Mouse (Mus musculus): ENCODE data around the gene Ripk3.

Ripk3 gene

DNA sequence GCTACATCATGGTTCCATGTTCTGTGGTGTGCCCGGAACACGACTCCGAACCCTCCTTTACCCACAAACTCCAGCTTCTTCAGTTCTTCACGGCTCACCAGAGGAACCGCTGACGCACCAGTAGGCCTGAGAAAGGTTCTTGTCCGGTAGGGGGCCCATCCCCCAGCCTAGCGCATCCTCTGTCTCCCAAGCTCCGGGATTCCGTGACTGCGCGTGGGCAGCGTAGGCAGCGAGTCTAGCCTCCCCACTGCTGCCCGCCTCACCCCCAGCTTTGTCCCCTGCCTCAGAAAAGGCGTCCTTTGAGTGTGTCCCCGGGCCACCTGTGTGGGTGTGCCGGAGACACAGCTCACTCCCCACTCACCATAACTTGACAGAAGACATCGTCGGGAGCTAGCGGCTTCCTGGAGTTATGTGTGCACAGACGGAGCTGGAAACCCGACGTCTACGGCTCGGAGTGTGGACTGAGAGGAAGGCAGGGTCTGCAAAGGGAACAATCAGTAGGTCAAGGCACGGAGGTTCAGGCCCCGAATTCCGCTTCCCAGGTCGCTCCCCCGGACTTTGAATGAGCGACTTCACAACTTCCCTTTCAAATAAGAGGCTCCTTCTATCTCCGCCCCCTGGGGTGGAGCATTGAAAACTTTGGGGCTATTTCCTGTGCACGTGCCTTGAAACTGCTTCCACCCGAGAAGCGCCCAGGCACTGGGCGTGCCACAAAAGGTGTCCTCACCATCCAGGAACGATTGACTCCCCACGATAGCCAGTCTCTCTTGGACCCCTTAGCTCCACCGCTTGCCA lies at the start of gene Ripk3:
TSS of gene Ripk3 (minus strand) at position 610 of the 795 bp plus-strand sequence.
- TF ChIP-seq GATA4 (IDR thresholded peaks at IDR 0.05; ENCODE audit: insufficient replicate concordance, low read length) = no peak

DNA sequence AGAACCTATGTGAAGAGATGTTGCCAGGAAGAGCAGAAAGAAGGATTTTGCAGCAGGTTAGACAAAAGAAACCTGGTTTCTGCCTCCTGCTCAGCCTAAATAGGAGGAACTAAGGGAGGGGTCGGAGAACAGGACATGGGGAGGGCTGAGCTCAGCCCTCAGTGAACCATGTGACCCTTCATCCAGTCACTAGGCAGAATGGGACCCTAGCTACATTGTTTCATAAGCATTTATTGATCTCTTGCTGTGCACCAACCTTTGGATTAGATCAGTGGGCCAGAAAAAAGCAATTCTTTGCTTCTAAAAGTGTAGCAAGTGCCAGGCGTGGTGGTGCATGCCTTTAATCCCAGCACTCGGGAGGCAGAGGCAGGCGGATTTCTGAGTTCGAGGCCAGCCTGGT lies 49.6 kb upstream of the Ripk3 start:
- TF ChIP-seq GATA4 (IDR thresholded peaks at IDR 0.05; ENCODE audit: insufficient replicate concordance, low read length) = no peak

DNA sequence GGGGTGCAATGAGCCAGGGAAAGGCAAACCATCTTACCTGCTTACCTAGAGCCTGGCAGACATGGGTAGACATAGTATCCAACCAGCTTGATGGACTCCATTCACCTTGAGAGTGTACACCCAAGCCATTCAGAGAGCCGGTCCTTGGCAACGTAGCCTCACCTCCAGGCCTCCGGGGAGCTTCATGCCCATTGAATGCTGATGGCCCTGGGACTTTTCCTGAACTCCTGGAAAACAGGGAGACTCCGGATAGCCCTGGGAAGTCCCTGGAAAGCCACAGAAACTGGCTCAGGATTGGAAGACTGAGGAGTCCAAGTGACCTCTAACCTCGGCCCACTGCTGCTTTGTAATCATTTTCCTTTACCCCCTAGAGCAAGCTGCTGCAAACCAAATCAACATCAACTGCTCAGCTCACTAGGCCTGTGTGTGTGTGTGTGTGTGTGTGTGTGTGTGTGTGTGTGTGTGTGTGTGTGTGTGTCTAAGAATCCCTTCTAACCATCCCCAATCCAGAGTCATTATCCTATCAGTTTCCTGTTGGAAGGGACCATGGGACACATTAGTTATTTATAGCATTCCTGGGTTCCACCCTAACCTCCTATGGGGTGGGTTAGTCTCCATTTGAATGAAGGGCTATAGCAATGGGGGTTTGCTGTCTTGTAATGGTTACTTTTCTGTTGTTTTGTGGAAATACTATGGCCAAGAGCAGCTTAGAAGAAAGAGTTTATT lies 46.3 kb upstream of the Ripk3 start:
- no peak for TF ChIP-seq GATA4 (IDR thresholded peaks at IDR 0.05; ENCODE audit: insufficient replicate concordance, low read length)

- no peak for TF ChIP-seq GATA4 (IDR thresholded peaks at IDR 0.05; ENCODE audit: insufficient replicate concordance, low read length)
Measured at GRCm38 (mm10) chr14:55833126-55833525, 44.5 kb upstream of the Ripk3 start.

GRCm38 (mm10) chr14:55830331-55830730 lies 41.7 kb upstream of the Ripk3 start:
- no peak for TF ChIP-seq GATA4 (IDR thresholded peaks at IDR 0.05; ENCODE audit: insufficient replicate concordance, low read length)

GRCm38 (mm10) chr14:55829854-55830253 lies 41.2 kb upstream of the Ripk3 start:
- no peak for TF ChIP-seq GATA4 (IDR thresholded peaks at IDR 0.05; ENCODE audit: insufficient replicate concordance, low read length)

DNA sequence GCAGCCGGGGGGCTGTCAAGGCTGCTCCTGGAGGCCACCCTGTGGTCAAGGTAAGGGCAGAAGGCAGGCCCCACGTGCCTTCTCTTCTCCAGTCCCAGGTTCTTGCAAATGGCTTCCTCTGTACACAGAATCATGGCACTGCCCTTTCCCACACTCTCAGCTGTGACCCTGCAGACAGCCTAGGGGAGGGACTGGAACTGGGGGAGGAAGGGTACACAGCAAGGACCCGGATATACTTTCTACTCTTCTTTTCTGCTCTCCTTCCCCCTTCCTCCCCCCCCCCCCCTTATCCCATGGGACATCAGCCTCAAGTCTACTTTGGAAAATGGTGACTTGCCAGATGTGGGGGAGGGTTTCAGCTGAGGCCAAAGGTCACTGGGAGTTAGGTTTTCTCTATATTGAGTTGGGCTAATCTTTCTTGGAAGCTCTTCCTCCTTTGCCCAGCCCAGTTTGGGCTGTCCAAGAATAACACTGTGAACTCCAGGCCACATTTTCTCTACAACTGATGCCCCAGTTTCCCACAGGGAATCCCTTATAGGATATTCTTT lies 40.1 kb upstream of the Ripk3 start:
- TF ChIP-seq GATA4 (IDR thresholded peaks at IDR 0.05; ENCODE audit: insufficient replicate concordance, low read length) = no peak

DNA sequence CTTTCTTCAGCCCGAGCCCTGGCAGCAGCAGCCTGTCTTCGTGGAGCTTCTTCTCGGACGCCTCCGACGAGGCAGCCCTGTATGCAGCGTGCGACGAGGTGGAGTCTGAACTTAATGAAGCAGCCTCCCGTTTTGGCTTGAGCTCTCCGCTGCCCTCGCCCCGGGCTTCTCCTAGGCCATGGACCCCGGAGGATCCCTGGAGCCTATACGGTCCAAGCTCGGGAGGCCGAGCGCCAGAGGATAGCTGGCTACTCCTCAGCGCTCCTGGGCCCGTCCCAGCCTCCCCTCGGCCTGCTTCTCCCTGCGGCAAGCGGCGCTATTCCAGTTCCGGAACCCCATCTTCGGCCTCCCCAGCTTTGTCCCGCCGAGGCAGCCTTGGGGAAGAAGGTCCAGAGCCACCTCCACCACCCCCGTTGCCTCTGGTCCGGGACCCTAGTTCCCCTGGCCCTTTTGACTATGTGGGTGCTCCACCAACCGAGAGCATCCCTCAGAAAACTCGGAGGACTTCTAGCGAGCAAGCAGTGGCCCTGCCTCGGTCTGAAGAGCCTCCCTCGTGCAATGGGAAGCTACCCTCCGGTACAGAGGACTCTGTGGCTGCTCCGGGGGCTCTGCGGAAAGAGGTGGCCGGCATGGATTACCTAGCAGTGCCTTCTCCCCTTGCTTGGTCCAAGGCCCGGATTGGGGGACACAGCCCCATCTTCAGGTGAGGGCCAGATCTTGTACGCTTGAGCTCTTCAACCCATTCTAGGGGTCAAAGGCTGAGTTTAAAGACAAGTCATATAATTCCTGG lies 38.1 kb upstream of the Ripk3 start:
- no peak for TF ChIP-seq GATA4 (IDR thresholded peaks at IDR 0.05; ENCODE audit: insufficient replicate concordance, low read length)

DNA sequence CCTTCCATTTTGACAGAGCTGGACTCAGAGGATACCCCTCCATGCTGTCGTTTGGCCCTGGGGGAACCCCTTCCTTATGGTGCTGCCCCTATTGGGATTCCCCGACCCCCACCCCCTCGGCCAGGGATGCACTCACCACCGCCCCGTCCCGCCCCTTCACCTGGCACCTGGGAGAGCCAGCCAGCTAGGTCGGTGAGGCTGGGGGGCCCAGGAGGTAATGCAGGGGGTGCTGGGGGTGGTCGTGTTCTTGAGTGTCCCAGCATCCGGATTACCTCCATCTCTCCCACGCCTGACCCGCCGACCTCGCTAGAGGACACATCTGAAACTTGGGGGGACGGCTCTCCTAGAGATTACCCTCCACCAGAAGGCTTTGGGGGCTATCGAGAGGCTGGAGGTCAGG lies 37.5 kb upstream of the Ripk3 start:
- no peak for TF ChIP-seq GATA4 (IDR thresholded peaks at IDR 0.05; ENCODE audit: insufficient replicate concordance, low read length)

GRCm38 (mm10) chr14:55825216-55826051 lies 36.8 kb upstream of the Ripk3 start:
- no peak for TF ChIP-seq GATA4 (IDR thresholded peaks at IDR 0.05; ENCODE audit: insufficient replicate concordance, low read length)

- TF ChIP-seq GATA4 (IDR thresholded peaks at IDR 0.05; ENCODE audit: insufficient replicate concordance, low read length) = no peak
Measured at GRCm38 (mm10) chr14:55824481-55825215, 36.0 kb upstream of the Ripk3 start.

DNA sequence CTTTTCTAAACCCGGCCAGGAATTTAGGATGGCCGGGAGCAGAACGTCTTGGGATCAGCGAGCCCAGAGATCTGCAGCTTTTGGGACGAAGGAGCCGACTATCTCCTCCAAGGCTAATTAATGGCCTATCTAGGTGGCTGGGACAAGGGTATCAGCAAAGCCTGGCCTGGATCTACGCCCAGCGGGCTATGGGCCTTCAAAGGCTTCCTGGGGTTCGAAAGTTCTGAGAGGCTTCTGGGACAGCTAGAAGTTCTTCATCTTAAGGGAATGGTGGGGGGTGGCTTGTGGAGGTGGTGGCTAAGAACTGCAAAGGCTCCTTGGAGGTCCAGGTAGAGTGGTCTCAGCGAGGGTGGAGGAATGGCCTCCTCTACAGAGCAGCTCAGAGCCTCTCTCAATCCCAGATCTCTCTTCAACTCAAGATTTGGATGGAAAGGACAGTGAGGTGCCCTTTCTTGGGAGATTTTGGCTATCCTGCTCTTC lies 35.4 kb upstream of the Ripk3 start:
- TF ChIP-seq GATA4 (IDR thresholded peaks at IDR 0.05; ENCODE audit: insufficient replicate concordance, low read length) = no peak

DNA sequence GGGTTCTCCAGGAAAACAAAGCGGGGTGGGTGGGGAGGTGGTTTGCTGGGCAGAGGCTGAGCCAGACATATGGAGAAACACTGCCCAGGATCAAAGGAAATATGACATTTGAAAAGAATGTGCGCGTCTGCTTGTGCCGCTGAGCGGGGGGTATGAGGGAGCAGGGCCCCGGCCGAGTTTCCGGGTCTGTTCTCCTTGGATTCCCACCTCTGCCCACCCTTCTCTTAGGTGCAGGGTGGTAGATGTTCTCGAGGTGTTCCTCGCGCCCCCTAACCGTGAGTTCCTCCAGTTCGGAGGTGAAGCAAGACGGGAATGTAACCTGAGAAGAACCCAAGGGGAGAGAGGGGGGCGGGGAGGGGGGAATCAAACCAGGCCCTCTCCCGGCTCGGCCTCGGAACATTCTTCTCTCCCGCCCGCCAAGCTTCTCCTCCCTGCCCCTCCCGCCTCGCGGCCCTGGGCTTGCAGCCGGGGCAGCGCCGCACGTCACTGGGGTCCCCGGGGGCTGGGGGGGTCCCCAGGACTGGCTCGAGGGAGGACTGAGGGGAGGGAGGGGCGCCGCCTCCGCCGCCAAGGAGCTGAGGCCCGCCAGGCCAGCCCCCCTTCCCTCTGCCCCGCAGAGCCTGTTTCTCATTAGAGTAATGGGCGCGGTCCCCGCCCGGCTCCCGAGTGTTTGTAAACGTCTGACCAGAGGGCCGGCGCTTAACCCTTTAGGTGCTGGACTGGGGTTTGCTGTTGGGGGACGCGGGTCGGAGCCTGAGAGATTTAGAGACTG lies 34.5 kb upstream of the Ripk3 start, which contains the start of gene Nfatc4:
TSS of gene Nfatc4 (plus strand) at position 154 of the 772 bp plus-strand sequence.
- no peak for TF ChIP-seq GATA4 (IDR thresholded peaks at IDR 0.05; ENCODE audit: insufficient replicate concordance, low read length)

Data from liver, adult (tissue).